Mouse (Mus musculus) A20 (cell line): ENCODE measurements around the gene Rhox3f.
"Not testable (repeated sequence)": the region's sequence is repeated elsewhere in the genome, so short reads cannot be mapped to it uniquely, and the experiment has no call there.

Source experiments
- DNase-seq: peaks from one replicate; pipeline ENCODE4 v3.0.0-alpha.2; 2011; ENCODE audit warnings: low read depth, low spot score

Rhox3f gene

DNA sequence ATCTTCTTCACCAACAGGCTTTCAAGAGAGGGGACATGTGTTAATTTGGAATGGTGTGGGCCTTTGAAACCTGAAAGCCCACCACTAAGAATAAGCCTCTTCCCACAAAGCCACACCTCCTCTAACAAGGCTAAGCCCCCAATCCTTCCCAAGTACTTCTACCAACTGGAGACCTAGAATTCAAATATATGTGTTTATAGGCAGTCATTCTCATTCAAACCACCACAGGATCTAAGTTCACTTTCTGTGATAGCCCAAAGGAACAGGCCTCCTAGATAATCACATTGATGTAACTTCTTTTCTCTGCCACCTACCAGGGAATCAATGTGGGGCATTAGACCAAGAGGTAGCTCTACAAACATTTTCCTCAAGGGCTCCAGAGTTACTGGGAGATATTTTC is at the start of gene Rhox3f:
Gene Rhox3f, plus strand, starts transcription at position 301 of the 400 bp plus-strand sequence.
- not testable (repeated sequence) for DNase-seq

DNA sequence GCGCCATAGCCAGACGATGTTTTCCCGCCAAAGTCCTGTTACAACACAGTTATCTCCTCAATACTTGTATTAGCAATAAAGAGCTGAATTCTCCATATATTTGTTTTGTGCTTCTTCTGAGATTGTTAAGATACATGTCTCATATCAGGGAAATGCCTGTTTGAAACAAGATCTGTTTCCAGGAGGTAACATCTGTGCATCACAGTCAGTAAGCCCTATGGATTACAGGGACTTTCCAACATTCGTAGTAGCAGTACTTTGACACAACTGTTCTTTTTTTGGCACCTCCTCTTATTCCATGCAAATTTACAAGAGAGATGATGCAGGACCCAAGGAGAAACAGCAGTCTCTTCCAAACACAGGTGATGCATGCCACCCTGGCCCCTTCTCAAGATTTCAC is 39.1 kb upstream of the Rhox3f start, which contains the start of gene Rhox3e:
Gene Rhox3e, plus strand, starts transcription at position 301 of the 400 bp plus-strand sequence.
- DNase-seq: not testable (repeated sequence)

DNA sequence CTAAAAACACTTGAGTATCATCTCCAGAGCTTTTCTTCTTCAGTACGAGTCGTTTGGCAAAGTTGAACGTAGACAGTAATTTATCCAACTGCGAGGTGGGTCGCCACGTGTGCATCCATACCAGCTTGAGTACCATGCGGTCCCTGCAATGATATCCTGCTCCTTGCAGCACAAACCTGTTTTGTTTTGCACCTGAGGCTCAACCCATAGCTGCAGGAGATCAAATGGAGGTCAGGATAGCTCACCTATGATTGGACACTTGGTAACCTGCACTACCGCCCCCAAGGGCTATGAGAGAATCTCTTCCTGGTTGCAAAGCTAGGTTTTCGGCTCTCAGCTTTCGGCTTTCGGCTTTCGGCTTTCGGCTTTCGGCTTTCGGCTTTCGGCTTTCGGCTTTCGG is 23.7 kb upstream of the Rhox3f start, which contains the start of gene Rhox4e:
Gene Rhox4e, plus strand, starts transcription at position 301 of the 400 bp plus-strand sequence.
- not testable (repeated sequence) for DNase-seq

DNA sequence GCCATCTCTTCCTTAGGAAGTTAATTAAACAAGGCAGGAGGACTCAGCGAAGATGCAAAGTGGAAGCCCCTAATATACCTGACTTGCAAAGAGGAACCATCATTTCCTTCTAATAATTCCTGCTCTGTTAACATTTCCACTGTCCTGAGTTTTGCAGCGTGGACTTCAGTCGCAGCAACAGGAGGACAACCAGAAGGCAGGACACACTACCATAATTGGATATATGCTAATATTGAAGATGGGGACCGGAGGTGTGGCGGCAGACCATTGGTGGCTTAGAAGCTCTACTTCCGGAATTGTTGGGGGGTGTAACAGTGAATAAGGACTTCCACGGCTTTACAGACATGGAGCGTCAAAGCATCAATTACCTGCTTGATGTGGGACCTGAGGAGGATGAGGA is 9.7 kb upstream of the Rhox3f start, which contains the start of gene Rhox2f:
Gene Rhox2f, plus strand, starts transcription at position 301 of the 400 bp plus-strand sequence.
- not testable (repeated sequence) for DNase-seq

DNA sequence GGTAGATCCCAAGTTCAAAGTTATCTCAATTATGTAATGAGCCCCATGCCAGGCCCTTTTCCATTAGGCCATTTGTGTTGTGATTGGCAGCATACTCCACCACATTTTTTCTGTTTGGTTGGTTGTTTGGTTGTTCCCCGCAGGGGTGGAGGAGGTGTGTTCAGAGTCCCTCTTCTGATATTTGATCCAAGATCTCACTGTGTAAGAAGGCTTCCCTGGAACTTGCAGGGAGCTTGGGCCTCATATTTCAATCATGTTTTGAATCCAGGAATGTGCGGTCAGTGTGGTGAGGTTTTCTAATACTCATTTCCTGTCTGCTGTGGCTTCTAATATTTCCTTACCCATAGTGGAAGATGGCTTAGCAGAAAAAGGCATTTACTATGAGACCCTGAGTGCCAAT is 8.2 kb upstream of the Rhox3f start:
- DNase-seq: not testable (repeated sequence)

DNA sequence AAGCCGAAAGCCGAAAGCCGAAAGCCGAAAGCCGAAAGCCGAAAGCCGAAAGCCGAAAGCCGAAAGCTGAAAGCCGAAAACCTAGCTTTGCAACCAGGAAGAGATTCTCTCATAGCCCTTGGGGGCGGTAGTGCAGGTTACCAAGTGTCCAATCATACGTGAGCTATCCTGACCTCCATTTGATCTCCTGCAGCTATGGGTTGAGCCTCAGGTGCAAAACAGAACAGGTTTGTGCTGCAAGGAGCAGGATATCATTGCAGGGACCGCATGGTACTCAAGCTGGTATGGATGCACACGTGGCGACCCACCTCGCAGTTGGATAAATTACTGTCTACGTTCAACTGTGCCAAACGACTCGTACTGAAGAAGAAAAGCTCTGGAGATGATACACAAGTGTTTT is 26.8 kb downstream of the Rhox3f start, which contains the start of gene Rhox4f:
Gene Rhox4f, minus strand, starts transcription at position 101 of the 400 bp plus-strand sequence.
- DNase-seq: not testable (repeated sequence)

DNA sequence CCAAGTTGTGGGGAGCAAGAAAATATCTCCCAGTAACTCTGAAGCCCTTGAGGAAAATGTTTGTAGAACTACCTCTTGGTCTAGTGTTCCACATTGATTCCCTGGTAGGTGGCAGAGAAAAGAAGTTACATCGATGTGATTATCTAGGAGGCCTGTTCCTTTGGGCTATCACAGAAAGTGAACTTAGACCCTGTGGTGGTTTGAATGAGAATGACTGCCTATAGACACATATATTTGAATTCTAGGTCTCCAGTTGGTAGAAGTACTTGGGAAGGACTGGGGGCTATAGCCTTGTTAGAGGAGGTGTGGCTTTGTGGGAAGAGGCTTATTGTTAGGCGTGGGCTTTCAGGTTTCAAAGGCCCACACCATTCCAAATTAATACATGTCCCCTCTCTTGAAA is 47.7 kb downstream of the Rhox3f start, which contains the start of gene Rhox3g:
Gene Rhox3g, minus strand, starts transcription at position 101 of the 400 bp plus-strand sequence.
- not testable (repeated sequence) for DNase-seq
